Mouse (Mus musculus): ENCODE data around the gene AI481877. TPM values are rescaled to one million over a fixed set of nuclear protein-coding genes. Genes with fewer than 3 reads are reported as not detected.

The AI481877 gene
- polyA plus RNA-seq, 1 experiment from 2014 or later: not detected

DNA sequence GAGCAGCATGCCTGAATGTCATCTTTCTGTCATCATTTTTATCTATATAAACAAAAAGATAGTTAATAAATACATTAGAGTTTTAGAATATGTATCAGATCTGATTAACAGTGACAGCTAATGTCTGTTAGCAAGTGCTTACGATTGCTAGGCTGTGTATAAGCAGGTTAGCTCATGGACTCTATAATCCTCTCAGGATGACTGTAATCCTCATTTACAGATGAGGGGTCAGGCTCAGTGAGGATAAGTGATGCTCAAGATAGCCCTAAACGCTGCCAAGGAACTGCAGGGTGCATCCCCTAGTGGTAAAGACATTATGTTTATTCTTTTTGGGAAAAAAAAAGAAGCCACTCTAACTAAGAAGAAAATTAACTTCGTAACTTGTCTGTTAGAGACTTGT, 69.5 kb downstream of the AI481877 start:
- H3K4me1 ChIP-seq (ENCODE audit: insufficient read depth, low read depth, low read length): no peaks in the 10 kb centered on the region
- no peak overlapping the region for H3K9ac ChIP-seq (replicated peaks; ENCODE audit: low read depth)
- H3K27ac ChIP-seq (ENCODE audit: low read length): no peak overlapping the region
- H3K36me3 ChIP-seq (ENCODE audit: insufficient read depth, low read length): no peaks in the 10 kb centered on the region
- TF ChIP-seq CTCF (IDR thresholded peaks at IDR 0.05) (no peak), EP300 (IDR thresholded peaks at IDR 0.05) (no peak)
- no peak overlapping the region for H3K4me3 ChIP-seq (ENCODE audit: low read depth, low read length)
- H3K27me3 ChIP-seq (replicated peaks; ENCODE audit: insufficient read depth, low read length): no peaks in the 10 kb centered on the region
- 39% methylated on average over 3 of the region's 3 CpGs for WGBS
- DNase-seq (ENCODE audit: low spot score): no peak
- no peak overlapping the region for H3K4me2 ChIP-seq (replicated peaks; ENCODE audit: low read depth, low read length)
- no peak for ATAC-seq
- no peaks in the 10 kb centered on the region for H3K9me3 ChIP-seq (ENCODE audit: low read length)

DNA sequence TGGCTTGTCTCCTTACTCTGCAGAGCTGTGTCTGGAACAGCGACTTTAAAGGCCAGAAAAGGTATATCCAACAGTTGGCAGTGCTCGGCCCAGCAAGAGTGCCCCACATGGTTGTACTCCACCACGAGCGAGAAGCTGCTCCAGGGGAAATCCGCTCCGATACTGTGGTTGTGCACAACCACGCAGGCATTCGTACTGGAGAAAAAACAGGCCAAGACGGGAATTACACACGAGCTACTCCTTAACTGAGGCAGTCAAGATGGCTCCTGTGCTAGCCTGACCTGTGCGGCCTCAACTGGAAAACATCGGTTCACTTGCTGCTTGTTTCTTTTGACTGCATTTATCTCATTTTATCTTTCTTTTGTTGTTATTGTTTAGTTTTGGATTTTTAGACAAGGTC, 76.3 kb downstream of the AI481877 start:
- TF ChIP-seq CTCF (IDR thresholded peaks at IDR 0.05): no peak
- no peak for TF ChIP-seq EP300 (IDR thresholded peaks at IDR 0.05)
- no peak overlapping the region for H3K27ac ChIP-seq (ENCODE audit: low read length)
- no peak overlapping the region for H3K9ac ChIP-seq (replicated peaks; ENCODE audit: low read depth)
- no peak overlapping the region for H3K4me2 ChIP-seq (replicated peaks; ENCODE audit: low read depth, low read length)
- no peaks in the 10 kb centered on the region for H3K27me3 ChIP-seq (replicated peaks; ENCODE audit: insufficient read depth, low read length)
- no peak overlapping the region for H3K4me3 ChIP-seq (ENCODE audit: low read depth, low read length)
- no peak for DNase-seq (ENCODE audit: low spot score)
- ATAC-seq: no peak
- H3K36me3 ChIP-seq (ENCODE audit: insufficient read depth, low read length): no peaks in the 10 kb centered on the region
- WGBS: 72% methylated on average over 12 of the region's 12 CpGs
- H3K9me3 ChIP-seq (ENCODE audit: low read length): no peaks in the 10 kb centered on the region
- no peaks in the 10 kb centered on the region for H3K4me1 ChIP-seq (ENCODE audit: insufficient read depth, low read depth, low read length)

DNA sequence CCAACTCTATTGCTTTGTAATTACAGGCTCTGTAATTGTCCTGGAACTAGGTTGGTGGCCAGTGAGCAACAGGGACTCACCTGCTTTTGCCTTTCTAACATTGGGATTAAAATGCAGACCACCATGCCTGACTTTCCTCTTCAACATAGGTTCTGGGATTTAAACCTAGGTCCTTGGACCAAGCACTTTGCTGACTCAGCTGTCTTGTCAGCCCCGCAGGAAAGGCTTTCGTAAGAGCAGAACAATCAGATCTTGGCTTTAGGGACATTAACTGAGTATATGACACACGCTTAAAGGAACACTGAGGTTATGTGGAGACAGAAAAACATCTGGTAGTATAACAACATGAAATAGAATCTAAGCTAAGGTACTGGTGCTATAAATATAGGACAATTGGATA, 80.9 kb downstream of the AI481877 start:
- no peaks in the 10 kb centered on the region for H3K36me3 ChIP-seq (ENCODE audit: insufficient read depth, low read length)
- no peak for DNase-seq (ENCODE audit: low spot score)
- H3K9ac ChIP-seq (replicated peaks; ENCODE audit: low read depth): no peak overlapping the region
- H3K4me3 ChIP-seq (ENCODE audit: low read depth, low read length): no peak overlapping the region
- H3K4me2 ChIP-seq (replicated peaks; ENCODE audit: low read depth, low read length): no peak overlapping the region
- WGBS: 68% methylated on average over 3 of the region's 3 CpGs
- H3K27me3 ChIP-seq (replicated peaks; ENCODE audit: insufficient read depth, low read length): no peaks in the 10 kb centered on the region
- H3K9me3 ChIP-seq (ENCODE audit: low read length): no peaks in the 10 kb centered on the region
- no peaks in the 10 kb centered on the region for H3K4me1 ChIP-seq (ENCODE audit: insufficient read depth, low read depth, low read length)
- TF ChIP-seq EP300 (IDR thresholded peaks at IDR 0.05): no peak
- TF ChIP-seq CTCF (IDR thresholded peaks at IDR 0.05): no peak
- H3K27ac ChIP-seq (ENCODE audit: low read length): no peak overlapping the region
- no peak for ATAC-seq

DNA sequence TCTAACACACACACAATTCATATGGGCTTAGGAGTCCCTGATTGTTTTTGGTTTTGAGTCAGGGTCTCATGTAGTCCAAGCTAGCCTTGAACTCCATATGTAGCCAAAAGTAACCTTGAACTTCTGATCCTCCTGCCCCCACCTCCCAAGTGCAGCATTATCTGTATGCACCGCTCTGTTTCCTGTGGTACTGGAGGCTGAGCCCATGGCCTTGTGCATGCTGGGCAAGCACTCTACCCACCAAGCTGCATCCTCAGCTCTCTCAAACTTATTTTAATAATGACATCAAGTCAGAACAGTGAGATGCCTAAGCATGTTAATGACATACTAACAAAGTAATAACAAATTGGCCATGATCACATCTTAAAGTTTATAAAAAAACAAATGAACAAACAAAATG, 87.7 kb downstream of the AI481877 start:
- no peaks in the 10 kb centered on the region for H3K27me3 ChIP-seq (replicated peaks; ENCODE audit: insufficient read depth, low read length)
- no peak overlapping the region for H3K4me2 ChIP-seq (replicated peaks; ENCODE audit: low read depth, low read length)
- 93% methylated on average over 1 of the region's 1 CpGs for WGBS
- no peaks in the 10 kb centered on the region for H3K4me1 ChIP-seq (ENCODE audit: insufficient read depth, low read depth, low read length)
- no peaks in the 10 kb centered on the region for H3K9me3 ChIP-seq (ENCODE audit: low read length)
- TF ChIP-seq CTCF (IDR thresholded peaks at IDR 0.05) (no peak), EP300 (IDR thresholded peaks at IDR 0.05) (no peak)
- no peak for DNase-seq (ENCODE audit: low spot score)
- no peak overlapping the region for H3K27ac ChIP-seq (ENCODE audit: low read length)
- H3K9ac ChIP-seq (replicated peaks; ENCODE audit: low read depth): no peak overlapping the region
- no peak overlapping the region for H3K4me3 ChIP-seq (ENCODE audit: low read depth, low read length)
- H3K36me3 ChIP-seq (ENCODE audit: insufficient read depth, low read length): no peaks in the 10 kb centered on the region
- no peak for ATAC-seq

DNA sequence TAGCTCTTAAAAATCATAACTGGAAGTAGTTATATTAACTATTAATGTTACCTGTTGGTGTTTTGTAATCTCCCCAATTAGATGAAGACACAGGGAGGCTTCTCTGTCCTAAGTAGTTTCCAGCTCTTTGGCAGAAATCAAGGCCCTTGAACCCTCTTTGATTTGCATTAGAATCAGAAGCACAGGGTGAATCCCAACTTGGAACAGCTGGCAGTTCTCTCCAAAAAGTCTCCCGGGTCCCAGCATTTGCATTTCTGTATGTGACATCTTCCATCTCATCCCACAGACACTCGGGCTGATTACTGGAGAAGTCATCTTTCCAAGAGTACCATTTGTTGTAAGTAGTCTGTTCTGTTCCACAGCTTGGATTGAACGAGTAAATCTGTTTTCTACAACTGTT, 91.6 kb downstream of the AI481877 start:
- DNase-seq (ENCODE audit: low spot score) (no peak), ATAC-seq (no peak)
- 45% methylated on average over 3 of the region's 3 CpGs for WGBS
- no peak overlapping the region for H3K27ac ChIP-seq (ENCODE audit: low read length)
- no peaks in the 10 kb centered on the region for H3K36me3 ChIP-seq (ENCODE audit: insufficient read depth, low read length)
- no peaks in the 10 kb centered on the region for H3K4me1 ChIP-seq (ENCODE audit: insufficient read depth, low read depth, low read length)
- H3K4me2 ChIP-seq (replicated peaks; ENCODE audit: low read depth, low read length): no peak overlapping the region
- TF ChIP-seq EP300 (IDR thresholded peaks at IDR 0.05) (no peak), CTCF (IDR thresholded peaks at IDR 0.05) (no peak)
- no peak overlapping the region for H3K4me3 ChIP-seq (ENCODE audit: low read depth, low read length)
- no peak overlapping the region for H3K9ac ChIP-seq (replicated peaks; ENCODE audit: low read depth)
- no peaks in the 10 kb centered on the region for H3K27me3 ChIP-seq (replicated peaks; ENCODE audit: insufficient read depth, low read length)
- H3K9me3 ChIP-seq (ENCODE audit: low read length): no peaks in the 10 kb centered on the region

DNA sequence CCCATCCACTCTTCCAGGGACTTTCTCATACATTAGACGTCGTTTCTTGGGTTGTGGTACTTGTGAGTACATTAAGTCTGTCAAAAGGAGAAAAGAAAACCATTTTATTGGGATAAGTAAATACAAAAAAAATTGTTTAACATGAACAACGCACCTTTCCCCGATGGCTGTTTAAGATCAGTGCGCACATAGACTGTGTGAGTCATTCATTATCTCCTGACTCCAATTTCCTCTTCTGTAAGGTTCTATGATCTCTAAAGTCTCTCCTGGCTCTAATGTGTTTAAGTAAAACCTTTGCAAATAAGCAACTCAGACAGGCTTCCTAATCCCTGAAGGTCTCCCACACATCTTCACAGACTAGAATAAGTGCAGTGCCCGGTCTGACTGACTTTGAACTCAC, 94.9 kb downstream of the AI481877 start:
- DNase-seq (ENCODE audit: low spot score) (no peak), ATAC-seq (no peak)
- TF ChIP-seq CTCF (IDR thresholded peaks at IDR 0.05) (no peak), EP300 (IDR thresholded peaks at IDR 0.05) (no peak)
- Histone ChIP-seq H3K4me3 (ENCODE audit: low read depth, low read length) (no peak overlapping the region), H3K4me1 (ENCODE audit: insufficient read depth, low read depth, low read length) (no peaks in the 10 kb centered on the region), H3K36me3 (ENCODE audit: insufficient read depth, low read length) (no peaks in the 10 kb centered on the region), H3K9me3 (ENCODE audit: low read length) (no peaks in the 10 kb centered on the region), H3K4me2 (replicated peaks; ENCODE audit: low read depth, low read length) (no peak overlapping the region), H3K27me3 (replicated peaks; ENCODE audit: insufficient read depth, low read length) (no peaks in the 10 kb centered on the region), H3K9ac (replicated peaks; ENCODE audit: low read depth) (no peak overlapping the region), H3K27ac (ENCODE audit: low read length) (no peak overlapping the region)
- 61% methylated on average over 6 of the region's 6 CpGs for WGBS

DNA sequence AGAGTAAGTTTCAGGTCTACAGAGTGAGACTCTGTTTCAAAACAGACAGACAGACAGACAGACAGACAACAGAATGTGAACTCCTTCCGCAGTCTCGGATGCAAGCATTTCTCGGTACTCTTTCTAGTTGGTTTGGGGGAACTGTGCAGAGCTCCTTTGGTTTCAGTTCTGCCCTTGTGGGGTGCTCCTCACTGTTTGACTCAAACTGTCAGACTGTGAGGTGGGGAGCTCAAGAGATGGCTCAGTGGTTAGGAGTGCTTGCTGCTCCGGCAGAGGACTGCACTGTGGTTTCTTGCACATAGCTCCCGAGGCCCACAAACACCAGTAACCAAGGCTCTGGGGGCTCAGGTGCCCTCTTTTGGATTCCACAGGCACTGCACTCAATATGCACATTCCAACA, 95.7 kb downstream of the AI481877 start:
- DNase-seq (ENCODE audit: low spot score) (no peak), ATAC-seq (no peak)
- no peak overlapping the region for H3K27ac ChIP-seq (ENCODE audit: low read length)
- H3K4me2 ChIP-seq (replicated peaks; ENCODE audit: low read depth, low read length): no peak overlapping the region
- H3K4me1 ChIP-seq (ENCODE audit: insufficient read depth, low read depth, low read length): no peaks in the 10 kb centered on the region
- no peaks in the 10 kb centered on the region for H3K36me3 ChIP-seq (ENCODE audit: insufficient read depth, low read length)
- H3K9me3 ChIP-seq (ENCODE audit: low read length): no peaks in the 10 kb centered on the region
- H3K27me3 ChIP-seq (replicated peaks; ENCODE audit: insufficient read depth, low read length): no peaks in the 10 kb centered on the region
- WGBS: 96% methylated on average over 5 of the region's 5 CpGs
- H3K4me3 ChIP-seq (ENCODE audit: low read depth, low read length): no peak overlapping the region
- no peak overlapping the region for H3K9ac ChIP-seq (replicated peaks; ENCODE audit: low read depth)
- TF ChIP-seq EP300 (IDR thresholded peaks at IDR 0.05) (no peak), CTCF (IDR thresholded peaks at IDR 0.05) (no peak)

Measured in lung, postnatal 0 days (tissue).